Mouse (Mus musculus) neural tube, embryonic 13.5 days (tissue): ENCODE measurements at regions not wholly inside any gene's neighbourhood (a gene's known extent, or its start where the extent isn't known, plus 50 kb on each side); places are given as distances from the start of the nearest gene placed in this dataset.

ENCODE experiments used
- ATAC-seq: fragments of 200-750 bp; cut with Nextera tagmentation; 2 replicates; pipeline ENCODE4 v1.8.0; 2017; ENCODE audit warnings: low read depth, mild to moderate bottlenecking, moderate TSS enrichment, moderate library complexity
- H3K27ac ChIP-seq: fragments of 300-500 bp; sonication (generic); replicated peaks from 2 replicates; pipeline ENCODE4 v1.5.1; 2015; ENCODE audit warnings: moderate library complexity, mild to moderate bottlenecking, inconsistent platforms
- H3K27me3 ChIP-seq: fragments of 300-500 bp; sonication (generic); 2 replicates; pipeline ENCODE4 v1.6.1; 2015; ENCODE audit warnings: mild to moderate bottlenecking, inconsistent platforms
- H3K36me3 ChIP-seq: fragments of 300-500 bp; sonication (generic); 2 replicates; pipeline ENCODE4 v1.6.1; 2015; ENCODE audit warnings: mild to moderate bottlenecking, inconsistent platforms
- H3K4me1 ChIP-seq: fragments of 300-500 bp; sonication (generic); replicated peaks from 2 replicates; pipeline ENCODE4 v1.6.1; 2015; ENCODE audit warnings: inconsistent platforms
- H3K4me2 ChIP-seq: fragments of 300-500 bp; sonication (generic); 2 replicates; pipeline ENCODE4 v1.6.1; 2015; ENCODE audit warnings: inconsistent platforms, mild to moderate bottlenecking, moderate library complexity
- H3K4me3 ChIP-seq: fragments of 300-500 bp; sonication (generic); 2 replicates; pipeline ENCODE4 v1.5.1; 2015; ENCODE audit warnings: mild to moderate bottlenecking, inconsistent platforms
- H3K9ac ChIP-seq: fragments of 300-500 bp; sonication (generic); 2 replicates; pipeline ENCODE4 v1.6.1; 2015; ENCODE audit warnings: moderate library complexity, mild to moderate bottlenecking, inconsistent platforms
- H3K9me3 ChIP-seq: fragments of 300-500 bp; sonication (generic); 2 replicates; pipeline ENCODE4 v1.6.1; 2016; ENCODE audit warnings: inconsistent platforms
- WGBS: fragments of 180-500 bp; shearing (Covaris S2); methylation state at CpG from one replicate; pipeline ENCODE4 v1.1.7; 2015; 5-methylcytosine and 5-hydroxymethylcytosine counted together

DNA sequence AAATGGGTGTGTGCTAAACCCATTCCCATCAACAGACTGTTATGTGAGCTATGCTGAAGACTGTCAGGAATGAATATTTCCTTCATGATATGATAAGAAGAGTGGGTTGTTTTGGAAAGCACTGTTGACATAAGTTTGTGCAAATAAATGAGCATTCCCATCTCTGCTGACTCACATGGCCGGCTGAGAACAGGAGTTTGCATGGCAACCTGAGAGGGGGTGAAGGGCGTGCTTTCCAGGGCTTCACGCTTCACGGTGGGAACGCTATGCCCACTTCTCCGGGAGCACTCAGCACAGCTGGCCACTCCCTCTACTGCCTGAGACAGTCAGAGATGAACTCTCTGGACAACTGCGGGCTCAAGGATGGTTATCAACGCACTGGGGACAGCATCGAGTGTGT, 348.9 kb upstream of the Slc24a5 start:
- no peak for ATAC-seq
- Histone ChIP-seq H3K4me2 (no peak overlapping the region), H3K4me3 (no peak overlapping the region), H3K36me3 (no peaks in the 10 kb centered on the region), H3K27me3 (no peaks in the 10 kb centered on the region), H3K9me3 (no peaks in the 10 kb centered on the region), H3K4me1 (peaks cover 14% of the 10 kb centered on the region), H3K27ac (no peak overlapping the region), H3K9ac (no peak overlapping the region)
- WGBS: 82% methylated on average over 9 of the region's 9 CpGs

DNA sequence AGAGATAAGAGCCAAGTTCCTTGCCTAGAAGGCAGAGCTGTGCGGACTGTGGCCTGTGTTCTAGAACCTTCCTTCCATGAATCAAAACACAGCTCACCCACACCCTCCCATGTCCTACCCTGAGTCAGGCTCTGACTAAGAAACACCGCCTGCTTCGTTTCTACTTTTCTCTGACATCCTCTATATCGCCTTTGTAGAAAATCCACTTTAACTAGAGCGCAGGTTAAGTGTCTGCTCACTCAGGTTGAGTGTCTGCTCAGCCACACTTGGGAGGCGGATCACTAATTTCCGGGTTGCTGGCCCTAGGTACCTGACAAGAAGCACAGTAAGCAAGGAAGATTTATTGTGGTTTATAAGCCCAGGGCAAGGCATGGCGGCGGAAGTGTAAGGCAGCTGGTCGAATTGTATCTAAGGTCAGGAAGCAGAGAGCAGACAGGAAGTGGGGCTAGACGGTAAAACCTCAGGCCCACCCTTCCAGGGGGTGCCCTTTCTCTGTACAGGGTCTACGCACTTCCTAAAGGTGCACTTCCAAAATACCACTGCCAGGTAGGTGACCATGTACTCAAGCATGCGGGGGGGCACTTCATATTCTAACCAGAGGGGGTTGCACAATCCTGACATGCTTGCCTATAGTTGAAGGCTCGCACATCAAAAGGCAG, 348.0 kb upstream of the Slc24a5 start:
- 66% methylated on average over 14 of the region's 14 CpGs for WGBS
- Histone ChIP-seq H3K27ac (no peak overlapping the region), H3K9ac (no peak overlapping the region), H3K4me2 (no peak overlapping the region), H3K4me3 (no peak overlapping the region), H3K36me3 (no peaks in the 10 kb centered on the region), H3K27me3 (no peaks in the 10 kb centered on the region), H3K9me3 (no peaks in the 10 kb centered on the region), H3K4me1 (peaks cover 17% of the 10 kb centered on the region)
- ATAC-seq: no peak

DNA sequence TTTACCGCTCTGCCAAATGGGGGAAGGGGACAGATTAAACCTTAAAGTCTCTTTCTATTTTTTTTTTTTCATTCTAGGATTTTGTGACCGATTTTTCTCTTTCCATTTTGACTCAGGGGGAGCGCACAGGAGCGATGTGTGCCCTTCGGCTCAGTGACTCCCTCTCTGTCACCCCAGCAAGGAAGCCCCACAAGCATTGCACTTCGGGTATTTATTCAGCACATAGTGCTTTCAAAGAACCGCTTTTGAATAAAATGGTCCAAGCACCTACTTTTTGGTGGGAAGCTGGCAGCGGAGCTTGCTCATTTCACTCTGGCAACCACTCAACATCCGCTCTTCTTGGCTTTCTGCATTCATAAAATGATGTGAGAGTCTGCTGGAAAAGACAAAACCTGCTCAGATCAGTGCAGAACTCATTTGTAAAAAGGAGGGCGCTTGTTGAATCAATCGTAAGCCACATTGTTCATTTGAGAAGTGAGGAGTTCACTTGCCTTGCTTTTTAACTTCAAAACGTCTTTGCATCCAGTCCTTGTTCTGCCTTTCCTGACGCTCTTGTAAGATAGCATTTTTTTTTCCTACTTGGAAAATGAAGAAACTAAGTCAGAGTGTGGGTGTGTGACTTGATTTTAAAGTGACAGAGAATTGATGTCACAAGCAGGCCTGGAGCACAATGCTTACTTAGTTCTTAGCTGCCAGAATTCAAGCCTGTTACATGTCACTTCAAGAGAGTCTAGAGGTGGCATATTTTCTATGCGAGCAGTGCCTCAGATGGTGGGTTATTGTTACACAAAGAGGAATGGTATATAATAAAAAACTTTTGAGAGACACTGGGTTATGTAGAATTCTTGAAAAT, 347.1 kb upstream of the Slc24a5 start:
- no peak for ATAC-seq

DNA sequence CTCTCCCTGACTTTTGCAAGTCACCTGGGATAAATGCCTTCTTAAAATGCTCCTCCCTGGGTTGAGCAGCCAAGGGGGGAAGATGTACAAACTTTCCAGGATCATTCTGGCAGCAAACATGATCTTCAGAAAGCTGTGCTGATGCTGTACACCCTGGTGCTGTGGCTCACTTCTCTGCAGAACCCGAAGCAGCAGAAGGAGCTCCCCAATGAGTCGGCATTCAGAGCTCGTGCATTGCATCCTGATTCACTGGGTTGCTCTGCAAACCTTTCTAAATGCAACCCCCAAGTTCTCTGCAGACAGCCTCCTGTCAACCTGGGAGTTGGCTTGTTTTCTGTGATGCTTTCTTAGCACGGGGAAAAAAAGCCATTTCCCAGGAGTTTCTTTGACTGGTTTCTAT, 343.8 kb upstream of the Slc24a5 start:
- no peak overlapping the region; the same call in 1 of the 2 replicates for H3K27ac ChIP-seq
- H3K9ac ChIP-seq: no peak overlapping the region
- H3K27me3 ChIP-seq: no peaks in the 10 kb centered on the region
- 41% methylated on average over 4 of the region's 4 CpGs for WGBS
- H3K36me3 ChIP-seq: no peaks in the 10 kb centered on the region
- no peak overlapping the region for H3K4me2 ChIP-seq
- H3K9me3 ChIP-seq: no peaks in the 10 kb centered on the region
- no peak for ATAC-seq
- peaks cover 28% of the 10 kb centered on the region for H3K4me1 ChIP-seq
- no peak overlapping the region for H3K4me3 ChIP-seq

More for the DNA sequence above, 347.1 kb upstream of the Slc24a5 start:
- no peak overlapping the region for H3K4me2 ChIP-seq
- H3K9ac ChIP-seq: no peak overlapping the region
- H3K27me3 ChIP-seq: no peaks in the 10 kb centered on the region
- peaks cover 26% of the 10 kb centered on the region for H3K4me1 ChIP-seq
- H3K9me3 ChIP-seq: no peaks in the 10 kb centered on the region
- 67% methylated on average over 14 of the region's 14 CpGs for WGBS
- H3K36me3 ChIP-seq: no peaks in the 10 kb centered on the region
- H3K4me3 ChIP-seq: no peak overlapping the region
- H3K27ac ChIP-seq: no peak overlapping the region

DNA sequence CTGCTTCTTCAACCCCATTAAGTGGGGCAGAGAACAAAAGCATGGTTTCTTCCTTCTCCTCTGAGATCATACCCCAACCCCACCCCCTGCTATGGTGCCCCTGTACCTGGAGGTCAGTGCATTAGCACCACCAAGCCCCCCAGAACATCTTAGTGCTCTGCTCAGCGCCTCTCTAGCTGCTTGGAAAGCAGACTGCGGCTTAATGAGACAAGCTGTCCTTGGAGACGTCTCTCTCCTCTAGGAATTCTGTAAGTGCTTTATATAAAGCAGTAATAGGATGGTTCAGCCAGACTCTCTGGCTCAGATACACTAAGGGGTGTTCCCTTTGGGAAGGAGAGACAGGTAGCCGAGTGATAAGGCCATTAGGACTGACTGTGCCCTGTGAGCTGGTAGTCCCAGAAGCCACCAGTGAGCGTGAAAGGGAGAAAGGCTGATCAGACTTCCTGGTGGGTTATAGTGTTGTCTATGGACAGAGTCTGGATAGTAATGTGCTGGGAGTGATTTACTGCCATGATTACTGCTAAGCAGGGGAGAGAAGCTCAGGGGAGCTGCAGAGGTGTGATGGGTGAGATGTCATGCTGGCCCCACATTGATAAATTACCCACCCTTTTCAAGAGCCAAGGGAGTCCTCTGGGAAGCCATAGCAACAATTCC, 343.0 kb upstream of the Slc24a5 start:
- no peaks in the 10 kb centered on the region for H3K9me3 ChIP-seq
- H3K27ac ChIP-seq: peak overlapping the region; percentile 50
- H3K4me2 ChIP-seq: no peak overlapping the region
- peak; percentile 76 for ATAC-seq
- H3K36me3 ChIP-seq: no peaks in the 10 kb centered on the region
- WGBS: 21% methylated on average over 5 of the region's 5 CpGs
- no peaks in the 10 kb centered on the region for H3K27me3 ChIP-seq
- no peak overlapping the region for H3K9ac ChIP-seq
- peaks cover 27% of the 10 kb centered on the region for H3K4me1 ChIP-seq
- no peak overlapping the region for H3K4me3 ChIP-seq

DNA sequence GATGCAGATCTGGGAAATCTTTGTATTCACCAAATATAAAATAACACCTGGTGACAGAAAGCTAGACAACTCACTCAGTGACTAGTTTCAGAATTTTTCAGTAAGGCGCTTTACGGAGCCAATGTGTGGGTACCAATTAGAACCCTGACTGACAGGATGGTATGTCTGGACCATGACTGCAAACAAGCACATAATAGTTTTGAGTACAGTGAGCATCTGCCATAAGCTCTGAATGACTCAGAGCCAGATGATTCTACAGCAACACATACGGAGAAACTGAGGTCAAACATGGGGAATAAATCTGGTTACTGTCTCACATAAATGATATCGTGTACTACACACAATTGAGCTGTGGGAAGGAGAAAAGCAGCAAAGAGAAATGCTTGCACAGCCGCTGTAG, 339.9 kb upstream of the Slc24a5 start:
- Histone ChIP-seq H3K27ac (no peak overlapping the region), H3K4me3 (no peak overlapping the region), H3K4me2 (no peak overlapping the region), H3K27me3 (no peaks in the 10 kb centered on the region), H3K36me3 (no peaks in the 10 kb centered on the region), H3K4me1 (peaks cover 14% of the 10 kb centered on the region), H3K9ac (no peak overlapping the region), H3K9me3 (no peaks in the 10 kb centered on the region)
- WGBS: 90% methylated on average over 5 of the region's 5 CpGs
- no peak for ATAC-seq

DNA sequence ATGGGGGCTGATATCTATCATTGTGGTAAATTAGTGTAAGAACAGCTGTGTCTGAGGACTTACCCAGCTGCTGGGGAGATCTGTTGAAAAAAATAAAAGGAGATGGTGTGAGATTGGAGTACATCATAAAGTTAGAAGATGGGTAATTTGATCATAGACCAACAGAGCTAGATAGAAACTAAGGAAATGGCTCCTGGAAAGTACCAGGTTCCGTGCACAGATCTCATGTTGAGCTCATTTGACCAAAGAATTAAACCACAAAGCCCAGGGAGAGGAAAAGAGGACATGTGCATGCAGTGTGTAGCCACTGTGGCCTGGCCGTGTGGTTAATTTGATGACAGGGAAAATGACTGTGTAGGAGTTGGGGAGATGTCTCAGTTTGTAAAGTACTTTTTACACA, 335.3 kb upstream of the Slc24a5 start:
- H3K4me3 ChIP-seq: no peak overlapping the region
- H3K4me2 ChIP-seq: no peak overlapping the region
- no peaks in the 10 kb centered on the region for H3K36me3 ChIP-seq
- no peak overlapping the region for H3K27ac ChIP-seq
- H3K9ac ChIP-seq: no peak overlapping the region
- no peaks in the 10 kb centered on the region for H3K4me1 ChIP-seq
- WGBS: 85% methylated on average over 2 of the region's 2 CpGs
- no peak for ATAC-seq
- H3K27me3 ChIP-seq: no peaks in the 10 kb centered on the region
- H3K9me3 ChIP-seq: 0 out of 2 replicates have a peak, but pooled peaks cover 5% of the 10 kb centered on the region

DNA sequence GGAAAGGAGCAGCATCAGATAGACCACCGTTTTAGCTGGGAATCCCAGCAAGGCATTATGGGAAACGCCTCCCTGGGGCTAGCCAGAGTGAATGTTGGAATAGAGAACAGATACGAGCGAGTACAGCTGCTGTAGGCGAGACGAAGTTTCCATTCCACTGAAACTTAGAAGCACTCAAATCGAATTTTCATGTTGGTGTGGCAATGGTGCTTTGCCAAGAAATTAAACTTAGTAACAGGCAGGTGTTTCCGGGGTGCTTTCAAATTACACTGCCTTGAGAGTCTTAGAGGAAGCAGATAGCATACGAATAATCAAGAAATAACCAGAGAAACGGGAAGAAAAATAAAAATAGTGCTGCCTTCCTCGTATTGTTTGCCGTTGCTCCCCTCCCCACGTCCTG, 327.1 kb upstream of the Slc24a5 start:
- no peak overlapping the region for H3K4me2 ChIP-seq
- H3K4me3 ChIP-seq: no peak overlapping the region
- WGBS: 64% methylated on average over 13 of the region's 13 CpGs
- ATAC-seq: no peak
- no peaks in the 10 kb centered on the region for H3K27me3 ChIP-seq
- H3K36me3 ChIP-seq: no peaks in the 10 kb centered on the region
- H3K4me1 ChIP-seq: peaks cover 11% of the 10 kb centered on the region; the same call in 1 of the 2 replicates
- H3K9ac ChIP-seq: no peak overlapping the region
- no peaks in the 10 kb centered on the region for H3K9me3 ChIP-seq
- no peak overlapping the region for H3K27ac ChIP-seq

DNA sequence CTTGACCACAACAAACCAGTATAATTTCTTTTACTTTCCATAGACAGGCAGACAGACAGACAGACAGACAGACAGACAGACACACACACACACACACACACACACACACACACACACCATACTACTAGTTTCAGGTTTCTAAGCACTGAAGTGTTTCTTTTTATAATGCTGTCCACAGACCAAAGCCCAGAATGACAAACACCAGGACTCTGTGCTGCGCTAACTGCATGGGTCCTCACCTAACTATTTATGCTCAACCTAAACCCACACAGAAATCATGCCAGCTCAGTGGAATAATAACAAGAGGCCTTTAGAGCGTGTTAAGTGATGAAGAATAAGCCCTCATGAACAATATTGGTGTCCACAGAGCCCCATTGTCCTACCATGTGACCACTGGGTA, 325.0 kb upstream of the Slc24a5 start:
- no peaks in the 10 kb centered on the region for H3K9me3 ChIP-seq
- H3K4me3 ChIP-seq: no peak overlapping the region
- no peak overlapping the region for H3K27ac ChIP-seq
- H3K4me2 ChIP-seq: no peak overlapping the region
- no peak for ATAC-seq
- peaks cover 14% of the 10 kb centered on the region; the same call in 1 of the 2 replicates for H3K4me1 ChIP-seq
- no peaks in the 10 kb centered on the region for H3K36me3 ChIP-seq
- 84% methylated on average over 2 of the region's 2 CpGs for WGBS
- no peaks in the 10 kb centered on the region for H3K27me3 ChIP-seq
- H3K9ac ChIP-seq: no peak overlapping the region

DNA sequence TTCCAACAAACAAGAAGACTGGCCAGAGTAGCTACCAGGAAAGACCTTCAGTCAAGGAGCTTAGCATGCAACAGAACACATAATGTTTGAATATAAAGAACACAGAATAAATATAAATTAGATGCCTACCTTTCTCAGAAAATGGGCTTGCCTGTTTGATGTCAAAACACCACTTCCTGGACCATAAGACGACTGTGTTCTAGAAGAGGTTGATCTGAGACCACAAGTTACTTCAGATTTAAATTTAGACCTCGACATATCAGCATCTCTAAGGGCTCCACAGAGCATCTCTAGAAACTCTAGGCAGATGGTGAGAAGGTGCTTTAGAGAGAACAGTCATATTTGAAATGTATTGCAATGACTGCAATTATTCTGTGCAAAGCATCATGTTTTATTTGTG, 322.9 kb upstream of the Slc24a5 start:
- Histone ChIP-seq H3K4me3 (no peak overlapping the region), H3K4me1 (peaks cover 14% of the 10 kb centered on the region; the same call in 1 of the 2 replicates), H3K4me2 (no peak overlapping the region), H3K27ac (no peak overlapping the region), H3K9me3 (no peaks in the 10 kb centered on the region), H3K27me3 (no peaks in the 10 kb centered on the region), H3K36me3 (no peaks in the 10 kb centered on the region), H3K9ac (no peak overlapping the region)
- no peak for ATAC-seq
- WGBS: 83% methylated on average over 2 of the region's 2 CpGs

DNA sequence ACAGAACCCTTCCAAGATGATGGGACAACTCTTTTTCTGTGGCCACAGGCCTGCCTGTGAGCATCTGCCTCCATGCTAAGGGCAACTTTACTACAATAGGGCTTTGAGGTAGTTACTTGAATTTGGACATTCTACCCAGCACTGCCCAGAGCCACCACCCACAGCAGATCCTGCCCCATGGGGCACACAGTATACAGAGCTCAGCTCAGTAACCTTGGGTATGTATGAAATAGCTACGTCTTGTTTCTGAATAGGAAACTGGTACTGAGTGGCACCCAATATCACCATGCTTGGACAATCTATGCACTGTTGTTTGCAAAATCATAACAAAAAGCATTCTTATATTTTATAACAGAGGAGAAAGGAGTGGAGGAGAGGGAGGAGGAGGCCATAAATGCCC, 320.8 kb upstream of the Slc24a5 start:
- Histone ChIP-seq H3K4me1 (0 out of 2 replicates have a peak, but pooled peaks cover 3% of the 10 kb centered on the region), H3K9ac (no peak overlapping the region), H3K36me3 (no peaks in the 10 kb centered on the region), H3K9me3 (no peaks in the 10 kb centered on the region), H3K4me3 (no peak overlapping the region), H3K27ac (no peak overlapping the region), H3K4me2 (no peak overlapping the region), H3K27me3 (no peaks in the 10 kb centered on the region)
- WGBS: 88% methylated on average over 1 of the region's 1 CpGs
- ATAC-seq: no peak

DNA sequence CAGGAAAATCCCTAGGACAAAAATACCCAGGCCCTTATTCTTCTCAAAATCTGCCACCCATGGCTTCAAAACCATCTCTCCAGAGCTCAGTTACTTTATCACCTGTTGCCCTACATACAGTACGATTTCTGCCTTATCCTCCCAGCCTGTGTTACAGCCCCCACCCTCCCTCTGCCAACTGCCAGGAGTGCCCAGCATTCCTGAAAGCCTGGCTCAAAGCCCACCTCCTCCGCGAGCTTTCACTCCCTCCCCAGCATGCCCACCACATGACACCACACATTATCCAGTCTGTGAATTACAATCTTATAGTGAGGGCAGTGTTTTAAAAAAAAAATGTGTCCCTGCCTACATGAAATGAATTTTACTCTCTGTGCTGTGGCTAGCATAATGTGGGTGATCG, 320.3 kb upstream of the Slc24a5 start:
- Histone ChIP-seq H3K36me3 (no peaks in the 10 kb centered on the region), H3K4me1 (0 out of 2 replicates have a peak, but pooled peaks cover 3% of the 10 kb centered on the region), H3K4me3 (no peak overlapping the region), H3K27ac (no peak overlapping the region), H3K9ac (no peak overlapping the region), H3K4me2 (no peak overlapping the region), H3K9me3 (no peaks in the 10 kb centered on the region), H3K27me3 (no peaks in the 10 kb centered on the region)
- 68% methylated on average over 4 of the region's 4 CpGs for WGBS
- peak; percentile 84 for ATAC-seq
